Mouse (Mus musculus) ES-Bruce4 (cell line): ENCODE measurements around the gene Hexdc.

ENCODE experiments used
- EP300 ChIP-seq: IDR thresholded peaks from 2 replicates; pipeline ENCODE4 v1.6.1; 2011; ENCODE audit warnings: low read depth, low read length; ENCODE audit not compliant: insufficient read depth
- POLR2A ChIP-seq: IDR thresholded peaks from one replicate; pipeline ENCODE4 v1.8.1; 2011; ENCODE audit warnings: low read length; ENCODE audit not compliant: insufficient read depth

DNA sequence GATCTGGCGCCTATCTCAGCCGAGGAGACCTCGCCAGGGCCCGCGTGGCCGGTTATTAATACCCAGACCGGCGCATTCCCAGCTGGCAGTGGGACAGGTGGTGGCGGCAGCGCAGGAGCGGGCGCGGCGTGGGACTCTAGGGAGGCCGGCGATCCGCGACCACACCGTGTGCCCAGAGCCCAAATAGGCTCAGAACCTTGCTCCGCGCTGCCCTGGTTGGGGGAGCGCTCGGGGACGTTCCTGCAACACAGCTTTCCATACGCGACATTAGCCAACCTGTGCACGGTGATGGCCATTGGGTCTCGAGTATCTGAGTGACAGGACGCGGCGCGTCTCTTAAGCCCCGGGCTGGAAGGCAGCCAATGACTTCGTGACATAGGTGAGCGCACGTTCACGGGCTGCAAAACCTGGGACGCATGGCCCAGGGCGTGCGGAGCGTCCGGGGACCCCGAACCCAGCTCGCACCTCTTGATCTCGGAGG lies 47.8 kb upstream of the Hexdc start:
- TF ChIP-seq EP300 (no peak), POLR2A (no peak)
